Mouse (Mus musculus): ENCODE results near the gene Zfp775. TPM values are rescaled to one million over a fixed set of nuclear protein-coding genes. Genes with fewer than 3 reads are reported as not detected.
A peak's percentile ranks its signal among the peaks of the same experiment; 100 is the strongest.

Zfp775 gene
- total RNA-seq, 1 experiment = 3.5 TPM

DNA sequence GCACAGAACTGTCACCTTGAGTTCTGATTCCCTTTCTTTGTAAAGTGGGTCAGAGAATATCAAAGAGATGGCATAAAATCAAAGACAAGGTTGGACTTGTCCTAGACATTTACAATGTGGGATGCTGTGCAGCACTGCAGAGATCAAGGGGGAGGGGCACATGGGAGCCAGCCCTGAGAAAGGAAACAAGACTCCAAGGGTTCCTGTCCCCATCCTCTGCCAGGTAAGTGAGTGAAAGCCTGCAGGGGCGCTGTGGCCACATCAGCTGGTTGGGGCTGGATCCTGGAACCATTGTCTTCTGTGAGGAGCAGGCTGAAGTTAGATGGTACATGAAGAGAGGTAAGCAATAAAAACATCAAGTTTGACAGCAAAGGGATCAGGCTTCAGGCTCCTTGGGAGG lies 21.6 kb downstream of the Zfp775 start:
- Histone ChIP-seq H3K9ac (ENCODE audit: insufficient read depth, low read depth, low read length, poor library complexity, severe bottlenecking) (no peak overlapping the region), H3K9me3 (ENCODE audit: control insufficient read depth, insufficient read depth, low read depth, low read length) (no peaks in the 10 kb centered on the region), H3K4me3 (ENCODE audit: insufficient read depth in 1 of 2, low read depth in 1 of 2, low read length in 2 of 2, poor library complexity in 1 of 2, severe bottlenecking in 1 of 2) (no peak overlapping the region), H3K36me3 (ENCODE audit: control insufficient read depth, insufficient read depth, low read length, poor library complexity, severe bottlenecking) (peaks cover 7% of the 10 kb centered on the region; the same call in 1 of the 2 replicates), H3K27ac (ENCODE audit: insufficient read depth, low read depth, low read length, poor library complexity, severe bottlenecking) (no peak overlapping the region), H3K4me1 (ENCODE audit: control insufficient read depth in 2 of 2, insufficient read depth in 2 of 2, low read length in 2 of 2, poor library complexity in 1 of 2) (peaks cover 0 to 11% of the 10 kb centered on the region in 2 experiments; a peak in 1 of 4 replicates)
- DNase-seq (ENCODE audit: low read depth, low spot score) = no peak
- in situ Hi-C loops (cut with MboI; ENCODE audit: low sequenced_read_pairs in 2 of 2, unreplicated experiment in 2 of 2) = no loop called here
- TF ChIP-seq MAFK (IDR thresholded peaks at IDR 0.05; ENCODE audit: insufficient read depth, low read depth, low read length) (no peak), CHD2 (IDR thresholded peaks at IDR 0.05; ENCODE audit: low read depth, low read length) (no peak), ZNF384 (IDR thresholded peaks at IDR 0.05; ENCODE audit: low read depth, low read length) (no peak), ZC3H11A (IDR thresholded peaks at IDR 0.05; ENCODE audit: borderline replicate concordance, low read depth, low read length) (no peak), HCFC1 (IDR thresholded peaks at IDR 0.05; ENCODE audit: borderline replicate concordance, insufficient read depth, low read length) (no peak)

DNA sequence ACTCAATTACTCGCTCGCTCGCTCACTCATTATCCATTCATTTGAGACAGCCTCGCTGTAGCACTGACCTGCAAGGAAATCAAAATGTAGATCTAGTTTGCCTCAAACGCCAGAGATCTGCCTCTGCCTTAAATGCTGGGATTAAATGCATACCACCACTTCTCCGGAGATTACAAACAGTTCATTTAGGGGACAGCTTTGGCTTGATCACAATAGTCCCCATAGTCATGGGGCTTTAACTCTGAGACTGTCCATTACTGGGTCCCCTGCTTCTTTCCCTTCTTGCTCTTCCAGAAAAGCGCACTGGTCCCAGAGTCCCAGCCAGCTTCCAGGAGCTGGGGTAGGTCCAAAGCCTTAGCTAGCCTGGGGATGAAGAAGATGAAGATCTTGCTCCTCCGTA lies 24.6 kb downstream of the Zfp775 start, which contains the start of gene AI854703:
AI854703 (plus strand) TSS at position 301 of the 400 bp plus-strand sequence.
- no peaks in the 10 kb centered on the region for H3K36me3 ChIP-seq (ENCODE audit: control insufficient read depth, insufficient read depth, low read length, poor library complexity, severe bottlenecking)
- no peak within 1 kb of the TSS for H3K27ac ChIP-seq (ENCODE audit: insufficient read depth, low read depth, low read length, poor library complexity, severe bottlenecking)
- TF ChIP-seq MAFK (IDR thresholded peaks at IDR 0.05; ENCODE audit: insufficient read depth, low read depth, low read length) (no peak), HCFC1 (IDR thresholded peaks at IDR 0.05; ENCODE audit: borderline replicate concordance, insufficient read depth, low read length) (no peak), ZNF384 (IDR thresholded peaks at IDR 0.05; ENCODE audit: low read depth, low read length) (no peak), CHD2 (IDR thresholded peaks at IDR 0.05; ENCODE audit: low read depth, low read length) (no peak), ZC3H11A (IDR thresholded peaks at IDR 0.05; ENCODE audit: borderline replicate concordance, low read depth, low read length) (no peak)
- H3K9me3 ChIP-seq (ENCODE audit: control insufficient read depth, insufficient read depth, low read depth, low read length) = no peaks in the 10 kb centered on the region
- peaks cover 0 to 5% of the 10 kb centered on the region in 2 experiments; a peak in 1 of 4 replicates for H3K4me1 ChIP-seq (ENCODE audit: control insufficient read depth in 2 of 2, insufficient read depth in 2 of 2, low read length in 2 of 2, poor library complexity in 1 of 2)
- peak within 1 kb of the TSS; percentile 25; the same call in 1 of the 2 replicates for H3K9ac ChIP-seq (ENCODE audit: insufficient read depth, low read depth, low read length, poor library complexity, severe bottlenecking)
- DNase-seq (ENCODE audit: low read depth, low spot score) = no peak
- peak within 1 kb of the TSS; percentile 42 to 47 for H3K4me3 ChIP-seq (ENCODE audit: insufficient read depth in 1 of 2, low read depth in 1 of 2, low read length in 2 of 2, poor library complexity in 1 of 2, severe bottlenecking in 1 of 2)
- in situ Hi-C loops (cut with MboI; ENCODE audit: low sequenced_read_pairs in 2 of 2, unreplicated experiment in 2 of 2) = no loop called here

DNA sequence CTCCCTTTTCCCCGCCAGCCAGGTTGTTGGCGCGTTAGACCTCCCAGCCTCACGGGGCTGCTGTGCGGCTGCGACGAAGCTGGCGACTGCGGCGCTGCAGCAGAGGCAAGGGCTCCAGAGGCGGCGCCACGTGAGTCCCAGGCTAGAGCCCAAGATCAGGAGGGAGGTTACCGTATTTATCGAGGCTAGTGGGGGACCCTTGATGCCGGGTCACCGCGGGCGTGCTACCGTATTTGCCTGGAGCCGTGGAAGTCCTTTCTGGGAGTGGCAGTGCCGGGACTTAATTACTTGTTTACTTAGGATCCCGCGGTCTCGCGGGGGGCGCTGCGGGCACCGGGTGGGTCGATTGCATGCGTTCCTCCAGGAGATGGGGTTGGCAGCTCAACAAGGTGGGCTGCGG lies 25.1 kb downstream of the Zfp775 start:
- Histone ChIP-seq H3K36me3 (ENCODE audit: control insufficient read depth, insufficient read depth, low read length, poor library complexity, severe bottlenecking) (no peaks in the 10 kb centered on the region), H3K9me3 (ENCODE audit: control insufficient read depth, insufficient read depth, low read depth, low read length) (no peaks in the 10 kb centered on the region), H3K4me1 (ENCODE audit: control insufficient read depth in 2 of 2, insufficient read depth in 2 of 2, low read length in 2 of 2, poor library complexity in 1 of 2) (peaks cover 0 to 5% of the 10 kb centered on the region in 2 experiments; a peak in 1 of 4 replicates), H3K4me3 (ENCODE audit: insufficient read depth in 1 of 2, low read depth in 1 of 2, low read length in 2 of 2, poor library complexity in 1 of 2, severe bottlenecking in 1 of 2) (peak overlapping the region; percentile 42 to 47), H3K27ac (ENCODE audit: insufficient read depth, low read depth, low read length, poor library complexity, severe bottlenecking) (no peak overlapping the region), H3K9ac (ENCODE audit: insufficient read depth, low read depth, low read length, poor library complexity, severe bottlenecking) (no peak overlapping the region)
- no peak for DNase-seq (ENCODE audit: low read depth, low spot score)
- in situ Hi-C loops (cut with MboI; ENCODE audit: low sequenced_read_pairs in 2 of 2, unreplicated experiment in 2 of 2) = no loop called here
- TF ChIP-seq ZNF384 (IDR thresholded peaks at IDR 0.05; ENCODE audit: low read depth, low read length) = no peak
- TF ChIP-seq HCFC1 (IDR thresholded peaks at IDR 0.05; ENCODE audit: borderline replicate concordance, insufficient read depth, low read length) = no peak
- TF ChIP-seq CHD2 (IDR thresholded peaks at IDR 0.05; ENCODE audit: low read depth, low read length) = no peak
- TF ChIP-seq MAFK (IDR thresholded peaks at IDR 0.05; ENCODE audit: insufficient read depth, low read depth, low read length) = no peak
- no peak for TF ChIP-seq ZC3H11A (IDR thresholded peaks at IDR 0.05; ENCODE audit: borderline replicate concordance, low read depth, low read length)

DNA sequence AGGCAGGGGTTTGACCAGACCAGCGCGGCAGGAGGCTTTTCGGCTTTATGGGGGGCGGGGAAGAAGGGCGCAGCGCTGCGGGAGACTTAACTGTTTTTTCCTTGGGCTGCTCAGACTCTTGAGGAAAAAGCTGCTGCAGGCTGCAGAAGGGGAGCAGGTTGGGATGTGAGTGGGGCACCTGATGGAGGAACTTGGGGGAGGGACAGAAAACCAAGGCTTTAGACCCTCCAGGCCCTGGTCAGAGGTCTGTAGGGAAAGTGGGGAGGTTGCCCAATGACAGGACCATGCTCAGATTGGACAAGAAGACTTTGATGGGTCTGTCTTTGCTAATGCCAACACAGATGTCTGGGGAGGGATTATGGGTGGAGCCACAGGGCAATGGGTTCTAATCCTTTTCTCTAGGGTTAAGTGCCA lies 25.7 kb downstream of the Zfp775 start:
- TF ChIP-seq ZNF384 (IDR thresholded peaks at IDR 0.05; ENCODE audit: low read depth, low read length) (no peak), ZC3H11A (IDR thresholded peaks at IDR 0.05; ENCODE audit: borderline replicate concordance, low read depth, low read length) (no peak), MAFK (IDR thresholded peaks at IDR 0.05; ENCODE audit: insufficient read depth, low read depth, low read length) (no peak), CHD2 (IDR thresholded peaks at IDR 0.05; ENCODE audit: low read depth, low read length) (no peak), HCFC1 (IDR thresholded peaks at IDR 0.05; ENCODE audit: borderline replicate concordance, insufficient read depth, low read length) (no peak)
- H3K9ac ChIP-seq (ENCODE audit: insufficient read depth, low read depth, low read length, poor library complexity, severe bottlenecking) = no peak overlapping the region
- no peak overlapping the region for H3K27ac ChIP-seq (ENCODE audit: insufficient read depth, low read depth, low read length, poor library complexity, severe bottlenecking)
- H3K36me3 ChIP-seq (ENCODE audit: control insufficient read depth, insufficient read depth, low read length, poor library complexity, severe bottlenecking) = no peaks in the 10 kb centered on the region
- no peaks in the 10 kb centered on the region for H3K9me3 ChIP-seq (ENCODE audit: control insufficient read depth, insufficient read depth, low read depth, low read length)
- DNase-seq (ENCODE audit: low read depth, low spot score) = no peak
- H3K4me3 ChIP-seq (ENCODE audit: insufficient read depth in 1 of 2, low read depth in 1 of 2, low read length in 2 of 2, poor library complexity in 1 of 2, severe bottlenecking in 1 of 2) = peak overlapping the region; percentile 42 to 47; a peak in 3 of 4 replicates
- peaks cover 0 to 5% of the 10 kb centered on the region in 2 experiments; a peak in 1 of 4 replicates for H3K4me1 ChIP-seq (ENCODE audit: control insufficient read depth in 2 of 2, insufficient read depth in 2 of 2, low read length in 2 of 2, poor library complexity in 1 of 2)
- in situ Hi-C loops (cut with MboI; ENCODE audit: low sequenced_read_pairs in 2 of 2, unreplicated experiment in 2 of 2) = no loop called here

Measured in ES-E14 (cell line).